Mouse (Mus musculus) duodenum, adult 2 months (tissue): ENCODE measurements around the gene Nelfb. TPM values are rescaled to one million over a fixed set of nuclear protein-coding genes. Genes with fewer than 3 reads are reported as not detected.

Experiments used
- polyA plus RNA-seq: library from polyadenylated mRNA; depleted of rRNA; stranded (reverse); fragments of >200 nt; gene quantifications from 2 replicates; pipeline ENCODE4 v1.2.3, GENCODE M21; 2012; ENCODE audit warnings: low replicate concordance; rRNA removed

Nelfb gene
- 29.9 and 42.4 TPM in 2 replicates for polyA plus RNA-seq

GRCm38 (mm10) chr2:25211121-25211670, at the start of gene Nelfb:
Gene Nelfb (minus strand): TSS chr2:25211489.

GRCm38 (mm10) chr2:25255284-25255779, 44.0 kb upstream of the Nelfb start, which contains the start of gene Tmem203:
Gene Tmem203 (plus strand): TSS chr2:25255439.

GRCm38 (mm10) chr2:25246183-25247072, 35.1 kb upstream of the Nelfb start, which contains the start of gene AL732309.1:
Gene AL732309.1 (minus strand): TSS chr2:25246863.

GRCm38 (mm10) chr2:25242101-25242506, 30.8 kb upstream of the Nelfb start, which contains the start of the genes Rnf208 and Cysrt1:
Gene Rnf208 (plus strand): TSS chr2:25242255.
Gene Cysrt1 (minus strand): TSS chr2:25242452.

GRCm38 (mm10) chr2:25236614-25237013, 25.3 kb upstream of the Nelfb start, which contains the start of gene Rnf224:
Gene Rnf224 (minus strand): TSS chr2:25236787.

GRCm38 (mm10) chr2:25234050-25234449, 22.8 kb upstream of the Nelfb start, which contains the start of gene Slc34a3:
Gene Slc34a3 (minus strand): TSS chr2:25234364.

GRCm38 (mm10) chr2:25224492-25224765, 13.1 kb upstream of the Nelfb start, which contains the start of gene Tubb4b:
Gene Tubb4b (minus strand): TSS chr2:25224702.

GRCm38 (mm10) chr2:25218445-25218844, 7.2 kb upstream of the Nelfb start, which contains the start of gene Fam166a:
Gene Fam166a (plus strand): TSS chr2:25218745.

GRCm38 (mm10) chr2:25214444-25214843, 3.2 kb upstream of the Nelfb start, which contains the start of gene Stpg3:
Gene Stpg3 (minus strand): TSS chr2:25214637.

GRCm38 (mm10) chr2:25196172-25196954, 14.9 kb downstream of the Nelfb start, which contains the start of gene Tor4a:
Gene Tor4a (minus strand): TSS chr2:25196886.

GRCm38 (mm10) chr2:25180478-25180903, 30.8 kb downstream of the Nelfb start, which contains the start of gene Nrarp:
Gene Nrarp (plus strand): TSS chr2:25180758.

Other genes with a start within 250 kb of the Nelfb start
- 3.8 and 4.7 TPM in 2 replicates for gene Dph7, start 249.1 kb downstream of the Nelfb start, polyA plus RNA-seq
- gene Mrpl41, start 236.4 kb downstream of the Nelfb start, polyA plus RNA-seq: 20.6 and 22.1 TPM in 2 replicates
- gene Pnpla7, start 235.5 kb downstream of the Nelfb start, polyA plus RNA-seq: 3.6 and 9.5 TPM in 2 replicates
- gene Nsmf, start 157.1 kb downstream of the Nelfb start, polyA plus RNA-seq: 52.7 and 54.1 TPM in 2 replicates
- 121 and 257 TPM in 2 replicates for gene Entpd8, start 131.2 kb downstream of the Nelfb start, polyA plus RNA-seq
- gene Noxa1, start 116.3 kb downstream of the Nelfb start, polyA plus RNA-seq: 17.5 and 26.4 TPM in 2 replicates
- 42.6 and 53.2 TPM in 2 replicates for gene Nrarp, start 30.7 kb downstream of the Nelfb start, polyA plus RNA-seq
- gene Tor4a, start 14.6 kb downstream of the Nelfb start, polyA plus RNA-seq: 25.3 and 31.1 TPM in 2 replicates
- not detected in 2 replicates for gene Stpg3, start 3.1 kb upstream of the Nelfb start, polyA plus RNA-seq
- not detected in 2 replicates for gene Fam166a, start 7.3 kb upstream of the Nelfb start, polyA plus RNA-seq
- gene Tubb4b, start 13.2 kb upstream of the Nelfb start, polyA plus RNA-seq: 379 and 679 TPM in 2 replicates
- gene Slc34a3, start 22.9 kb upstream of the Nelfb start, polyA plus RNA-seq: 4.3 TPM in 1 of 2 replicates, not detected in the other
- gene Rnf224, start 25.3 kb upstream of the Nelfb start, polyA plus RNA-seq: not detected in 2 replicates
- 14.3 and 73.6 TPM in 2 replicates for gene Rnf208, start 30.8 kb upstream of the Nelfb start, polyA plus RNA-seq
- gene Cysrt1, start 31.0 kb upstream of the Nelfb start, polyA plus RNA-seq: 0.94 and 8.8 TPM in 2 replicates
- 18.8 and 30.9 TPM in 2 replicates for gene AL732309.1, start 35.4 kb upstream of the Nelfb start, polyA plus RNA-seq
- gene Tmem203, start 44.0 kb upstream of the Nelfb start, polyA plus RNA-seq: 39.8 and 90.7 TPM in 2 replicates
- gene Tprn, start 51.1 kb upstream of the Nelfb start, polyA plus RNA-seq: 186 and 454 TPM in 2 replicates
- gene Ssna1, start 60.9 kb upstream of the Nelfb start, polyA plus RNA-seq: 44.6 and 49.5 TPM in 2 replicates
- 57.3 and 58.9 TPM in 2 replicates for gene Anapc2, start 61.0 kb upstream of the Nelfb start, polyA plus RNA-seq
- gene Tmem210, start 76.7 kb upstream of the Nelfb start, polyA plus RNA-seq: 1.4 TPM in 1 of 2 replicates, not detected in the other
- gene Lrrc26, start 78.4 kb upstream of the Nelfb start, polyA plus RNA-seq: 81.7 and 85.6 TPM in 2 replicates
- gene Grin1, start 107.7 kb upstream of the Nelfb start, polyA plus RNA-seq: 0.78 and 1.7 TPM in 2 replicates
- 13.8 and 17.1 TPM in 2 replicates for gene Man1b1, start 120.8 kb upstream of the Nelfb start, polyA plus RNA-seq
- gene Dpp7, start 144.9 kb upstream of the Nelfb start, polyA plus RNA-seq: 15.8 and 19.7 TPM in 2 replicates
- gene Uap1l1, start 154.2 kb upstream of the Nelfb start, polyA plus RNA-seq: 66.1 and 563 TPM in 2 replicates
- gene Sapcd2, start 160.8 kb upstream of the Nelfb start, polyA plus RNA-seq: 27.5 and 29.1 TPM in 2 replicates
- 50.6 and 75.3 TPM in 2 replicates for gene Entpd2, start 184.4 kb upstream of the Nelfb start, polyA plus RNA-seq
- 223 and 325 TPM in 2 replicates for gene Npdc1, start 187.9 kb upstream of the Nelfb start, polyA plus RNA-seq
- 1.3 and 2.1 TPM in 2 replicates for gene Fut7, start 211.8 kb upstream of the Nelfb start, polyA plus RNA-seq
- gene Abca2, start 217.2 kb upstream of the Nelfb start, polyA plus RNA-seq: 16.8 and 36.7 TPM in 2 replicates
- gene Clic3, start 245.3 kb upstream of the Nelfb start, polyA plus RNA-seq: 1.9 and 14.3 TPM in 2 replicates
- 81.4 and 115 TPM in 2 replicates for gene Paxx, start 249.6 kb upstream of the Nelfb start, polyA plus RNA-seq